Mouse (Mus musculus): Measurements from ENCODE around the gene Artn. TPM values are rescaled to one million over a fixed set of nuclear protein-coding genes. Genes with fewer than 3 reads are reported as not detected.

Artn gene
- polyA plus RNA-seq, 1 experiment from 2014 or later: 2.7 TPM

- H3K36me3 ChIP-seq: peaks cover 44% of the 10 kb centered on the region
- DNase-seq: no peak
- H3K4me2 ChIP-seq: no peak overlapping the region
- H3K9me3 ChIP-seq (replicated peaks): no peaks in the 10 kb centered on the region
- peaks cover under 1% of the 10 kb centered on the region; the same call in 1 of the 2 replicates for H3K27me3 ChIP-seq
- H3K4me1 ChIP-seq (replicated peaks): peaks cover 45% of the 10 kb centered on the region
- no peak for ATAC-seq (ENCODE audit: low read depth)
- H3K4me3 ChIP-seq (replicated peaks): no peak overlapping the region
- 80% methylated on average over 15 of the region's 15 CpGs for WGBS (ENCODE audit: insufficient replicate concordance)
- H3K9ac ChIP-seq: no peak overlapping the region
- H3K27ac ChIP-seq: no peak overlapping the region
Measured at GRCm38 (mm10) chr4:117889471-117889870, 40.1 kb downstream of the Artn start.

- peaks cover 16% of the 10 kb centered on the region for H3K27me3 ChIP-seq
- peaks cover 44% of the 10 kb centered on the region for H3K36me3 ChIP-seq
- ATAC-seq (ENCODE audit: low read depth): no peak
- no peaks in the 10 kb centered on the region for H3K9me3 ChIP-seq (replicated peaks)
- peak overlapping the region; percentile 97; the same call in 1 of the 2 replicates for H3K9ac ChIP-seq
- peak overlapping the region; percentile 91 for H3K4me3 ChIP-seq (replicated peaks)
- no peak for DNase-seq
- H3K27ac ChIP-seq: peak overlapping the region; percentile 34
- H3K4me2 ChIP-seq: peak overlapping the region; percentile 88
- 63% methylated on average over 2 of the region's 2 CpGs for WGBS (ENCODE audit: insufficient replicate concordance)
- peaks cover 61% of the 10 kb centered on the region for H3K4me1 ChIP-seq (replicated peaks)
Measured at GRCm38 (mm10) chr4:117887920-117888319, 41.6 kb downstream of the Artn start.

GRCm38 (mm10) chr4:117887133-117887532 is 42.4 kb downstream of the Artn start, which contains the start of gene Atp6v0b:
Gene Atp6v0b (minus strand): TSS chr4:117887333.
- Histone ChIP-seq H3K4me3 (replicated peaks) (peak within 1 kb of the TSS; percentile 91), H3K4me1 (replicated peaks) (peaks cover 63% of the 10 kb centered on the region), H3K9ac (peak within 1 kb of the TSS; percentile 97), H3K36me3 (peaks cover 44% of the 10 kb centered on the region), H3K27ac (peak within 1 kb of the TSS; percentile 89), H3K9me3 (replicated peaks) (no peaks in the 10 kb centered on the region), H3K4me2 (peak within 1 kb of the TSS; percentile 88), H3K27me3 (peaks cover 24% of the 10 kb centered on the region)
- ATAC-seq (ENCODE audit: low read depth) (peak; percentile 87), DNase-seq (peak; percentile 91)
- WGBS (ENCODE audit: insufficient replicate concordance): under 1% methylated on average over 37 of the region's 37 CpGs

- ATAC-seq (ENCODE audit: low read depth): peak; percentile 39
- WGBS (ENCODE audit: insufficient replicate concordance): under 1% methylated on average over 24 of the region's 24 CpGs
- H3K4me1 ChIP-seq (replicated peaks): peaks cover 62% of the 10 kb centered on the region
- peak; percentile 41 for DNase-seq
- peaks cover 28% of the 10 kb centered on the region for H3K27me3 ChIP-seq
- peak overlapping the region; percentile 89 for H3K27ac ChIP-seq
- peak overlapping the region; percentile 91 for H3K4me3 ChIP-seq (replicated peaks)
- peak overlapping the region; percentile 88 for H3K4me2 ChIP-seq
- H3K36me3 ChIP-seq: peaks cover 44% of the 10 kb centered on the region
- no peaks in the 10 kb centered on the region for H3K9me3 ChIP-seq (replicated peaks)
- H3K9ac ChIP-seq: peak overlapping the region; percentile 97
Measured at GRCm38 (mm10) chr4:117886644-117887043, 42.9 kb downstream of the Artn start.

GRCm38 (mm10) chr4:117885994-117886393 is 43.6 kb downstream of the Artn start:
- peak overlapping the region; percentile 88 for H3K4me2 ChIP-seq
- H3K9me3 ChIP-seq (replicated peaks): no peaks in the 10 kb centered on the region
- 70% methylated on average over 9 of the region's 9 CpGs for WGBS (ENCODE audit: insufficient replicate concordance)
- H3K36me3 ChIP-seq: peaks cover 47% of the 10 kb centered on the region
- ATAC-seq (ENCODE audit: low read depth): no peak
- H3K9ac ChIP-seq: peak overlapping the region; percentile 97
- DNase-seq: no peak
- peaks cover 35% of the 10 kb centered on the region for H3K27me3 ChIP-seq
- peaks cover 57% of the 10 kb centered on the region for H3K4me1 ChIP-seq (replicated peaks)
- H3K27ac ChIP-seq: peak overlapping the region; percentile 89
- peak overlapping the region; percentile 91 for H3K4me3 ChIP-seq (replicated peaks)

GRCm38 (mm10) chr4:117885093-117885492 is 44.5 kb downstream of the Artn start:
- ATAC-seq (ENCODE audit: low read depth) (no peak), DNase-seq (no peak)
- H3K36me3 ChIP-seq: peaks cover 39% of the 10 kb centered on the region
- H3K4me3 ChIP-seq (replicated peaks): no peak overlapping the region; the same call in 1 of the 2 replicates
- H3K4me2 ChIP-seq: peak overlapping the region; percentile 88; the same call in 1 of the 2 replicates
- H3K9me3 ChIP-seq (replicated peaks): no peaks in the 10 kb centered on the region
- WGBS (ENCODE audit: insufficient replicate concordance): 89% methylated on average over 10 of the region's 10 CpGs
- H3K27me3 ChIP-seq: peaks cover 44% of the 10 kb centered on the region
- H3K9ac ChIP-seq: 0 out of 2 replicates have a peak overlapping the region, but pooled peaks have one; percentile 26
- no peak overlapping the region for H3K27ac ChIP-seq
- H3K4me1 ChIP-seq (replicated peaks): peaks cover 49% of the 10 kb centered on the region

- H3K9me3 ChIP-seq (replicated peaks): no peaks in the 10 kb centered on the region
- H3K4me1 ChIP-seq (replicated peaks): peaks cover 49% of the 10 kb centered on the region
- H3K9ac ChIP-seq: 0 out of 2 replicates have a peak overlapping the region, but pooled peaks have one; percentile 9
- peaks cover 29% of the 10 kb centered on the region for H3K36me3 ChIP-seq
- H3K27me3 ChIP-seq: peaks cover 45% of the 10 kb centered on the region
- peak overlapping the region; percentile 93 for H3K4me2 ChIP-seq
- 94% methylated on average over 1 of the region's 1 CpGs for WGBS (ENCODE audit: insufficient replicate concordance)
- no peak overlapping the region for H3K27ac ChIP-seq
- ATAC-seq (ENCODE audit: low read depth) (no peak), DNase-seq (no peak)
- H3K4me3 ChIP-seq (replicated peaks): peak overlapping the region; percentile 66
Measured at GRCm38 (mm10) chr4:117884146-117884545, 45.4 kb downstream of the Artn start.

- ATAC-seq (ENCODE audit: low read depth): 0 out of 2 replicates have a peak, but pooled peaks have one; percentile 3
- WGBS (ENCODE audit: insufficient replicate concordance): 3% methylated on average over 75 of the region's 103 CpGs
Measured at GRCm38 (mm10) chr4:117882701-117883691, 46.6 kb downstream of the Artn start, which contains the start of gene B4galt2. Gene B4galt2 (minus strand): TSS chr4:117883487.

GRCm38 (mm10) chr4:117878703-117879102 is 50.9 kb downstream of the Artn start:
- peaks cover 13% of the 10 kb centered on the region for H3K4me1 ChIP-seq (replicated peaks)
- H3K27me3 ChIP-seq: peaks cover 37% of the 10 kb centered on the region
- no peak overlapping the region for H3K9ac ChIP-seq
- no peaks in the 10 kb centered on the region for H3K9me3 ChIP-seq (replicated peaks)
- H3K27ac ChIP-seq: no peak overlapping the region
- no peak overlapping the region for H3K4me3 ChIP-seq (replicated peaks)
- no peak for ATAC-seq (ENCODE audit: low read depth)
- no peak for DNase-seq
- H3K4me2 ChIP-seq: no peak overlapping the region
- 58% methylated on average over 5 of the region's 5 CpGs for WGBS (ENCODE audit: insufficient replicate concordance)
- H3K36me3 ChIP-seq: peaks cover 6% of the 10 kb centered on the region; the same call in 1 of the 2 replicates

More at GRCm38 (mm10) chr4:117882701-117883691, 46.6 kb downstream of the Artn start, which contains the start of gene B4galt2:
- peak within 1 kb of the TSS; percentile 66 for H3K4me3 ChIP-seq (replicated peaks)
- H3K27me3 ChIP-seq: peaks cover 45% of the 10 kb centered on the region
- H3K4me1 ChIP-seq (replicated peaks): peaks cover 47% of the 10 kb centered on the region
- no peak for DNase-seq
- no peaks in the 10 kb centered on the region for H3K9me3 ChIP-seq (replicated peaks)
- peaks cover 27% of the 10 kb centered on the region for H3K36me3 ChIP-seq
- H3K27ac ChIP-seq: no peak within 1 kb of the TSS
- H3K9ac ChIP-seq: peak within 1 kb of the TSS; percentile 68
- peak within 1 kb of the TSS; percentile 93 for H3K4me2 ChIP-seq

- no peak overlapping the region for H3K9ac ChIP-seq
- DNase-seq (no peak), ATAC-seq (ENCODE audit: low read depth) (no peak)
- no peak overlapping the region for H3K4me2 ChIP-seq
- H3K4me1 ChIP-seq (replicated peaks): peaks cover 10% of the 10 kb centered on the region
- H3K36me3 ChIP-seq: 0 out of 2 replicates have a peak, but pooled peaks cover 6% of the 10 kb centered on the region
- H3K4me3 ChIP-seq (replicated peaks): no peak overlapping the region
- no peak overlapping the region for H3K27ac ChIP-seq
- peaks cover 33% of the 10 kb centered on the region for H3K27me3 ChIP-seq
- H3K9me3 ChIP-seq (replicated peaks): no peaks in the 10 kb centered on the region
- WGBS (ENCODE audit: insufficient replicate concordance): 66% methylated on average over 10 of the region's 10 CpGs
Measured at GRCm38 (mm10) chr4:117878301-117878700, 51.3 kb downstream of the Artn start.
